ENCODE assay signal across 26 mouse cellular contexts in the genomic region with DNA sequence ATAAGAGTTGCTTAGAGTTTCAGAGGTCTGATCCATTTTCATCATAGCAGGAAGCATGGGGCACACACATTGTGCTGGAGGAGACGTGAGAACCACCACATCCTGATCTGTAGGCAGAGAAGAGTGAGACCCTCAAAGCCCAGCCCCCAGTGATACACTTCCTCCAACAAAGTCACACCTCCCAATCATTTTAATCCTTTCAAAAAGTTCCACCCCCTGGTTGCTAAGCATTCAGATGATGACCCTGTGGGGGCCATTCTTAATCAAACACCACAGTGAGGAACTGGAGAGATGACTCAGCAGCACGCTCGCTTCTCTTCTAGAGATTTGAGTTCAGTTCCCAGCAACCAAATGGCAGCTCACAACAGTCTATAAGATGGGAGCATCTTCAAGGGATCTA. TPM values are rescaled to one million over a fixed set of nuclear protein-coding genes. Genes with fewer than 3 reads are reported as not detected.
DNase-seq lines count a peak whose midpoint lies in the region; ATAC-seq and TF ChIP-seq lines count a peak whose summit lies in the region.
"Had no signal": no experiment of that assay in that cellular context is flagged by ENCODE, and none has a peak within 500 bp of the region (broad histone marks: within the 10 kb centered on the region; RNA-seq: fewer than 3 reads in every experiment).

No protein-coding gene starts in this region.

- DNase-seq in CH12.LX (ENCODE audit: extremely low read depth) (peak; percentile 16), MEL-GATA-1-ER (ENCODE audit: extremely low read depth, low read depth) (peak; percentile 64)
- DNase-seq in left cerebral cortex, adult 8-10 months (ENCODE audit: low spot score in 2 of 2) = no peak
- no peak for DNase-seq in c-Kit-positive CD71-positive TER-119-positive erythroid progenitor cells, embryonic 14.5 days (ENCODE audit: low spot score)
- no peak for DNase-seq in heart, postnatal 10 days
- DNase-seq: adrenal gland, adult 8-10 months; adrenal gland, postnatal 14 days; adrenal gland, postnatal 36 days; B cell, adult 2 months; cerebellum, adult 11 months; cerebellum, adult 18-20 months; cerebellum, adult 8-10 months; cerebellum, adult 9-11 months; cerebellum, postnatal 14 days; embryo, embryonic 11 days had no signal

- peaks cover 4% of the 10 kb centered on the region for H3K27me3 ChIP-seq in CH12.LX (replicated peaks)
- H3K27me3 ChIP-seq: embryonic facial prominence, embryonic 15.5 days had no signal

- H3K79me2 ChIP-seq in CH12.LX (replicated peaks; ENCODE audit: control insufficient read depth, extremely low read depth, insufficient read depth, poor library complexity, severe bottlenecking) = no peaks in the 10 kb centered on the region

- no peak overlapping the region for H3K4me2 ChIP-seq in CH12.LX (ENCODE audit: insufficient read depth, low read depth, poor library complexity, severe bottlenecking)
- H3K4me2 ChIP-seq: embryonic facial prominence, embryonic 13.5 days; embryonic facial prominence, embryonic 15.5 days; forebrain, embryonic 12.5 days had no signal

- intact Hi-C loops in heart, postnatal 10 days (cut with DNase I) = no loop called here

- no peak for TF ChIP-seq POLR2A in CH12.LX (IDR thresholded peaks at IDR 0.05; ENCODE audit: low read depth, low read length)

- dilution Hi-C loops in CH12.LX (cut with MboI; ENCODE audit: extremely low pct_ligation_motif_present, extremely low pct_unique_long_range_greater_than_20kb, low sequenced_read_pairs) = no loop called here

- H3K9me3 ChIP-seq in CH12.LX (replicated peaks; ENCODE audit: low read length) = no peaks in the 10 kb centered on the region
- H3K9me3 ChIP-seq: embryonic facial prominence, embryonic 13.5 days; embryonic facial prominence, embryonic 15.5 days; forebrain, embryonic 10.5 days; forebrain, embryonic 12.5 days had no signal

- TF ChIP-seq CTCF in CH12.LX (conservative IDR thresholded peaks at IDR 0.05 in 1 of 2, IDR thresholded peaks at IDR 0.05 in 1 of 2; ENCODE audit: low read depth in 2 of 2, low read length in 2 of 2) = no peak

- H3K4me3 ChIP-seq in CH12.LX (replicated peaks in 1 of 3; ENCODE audit: low read depth in 2 of 3, low read length in 2 of 3, poor library complexity in 1 of 3) = no peak overlapping the region
- H3K4me3 ChIP-seq: embryonic facial prominence, embryonic 13.5 days; embryonic facial prominence, embryonic 15.5 days; erythroblast, embryonic 14.5 days; forebrain, embryonic 10.5 days; forebrain, embryonic 12.5 days had no signal

- no peaks in the 10 kb centered on the region for H3K36me3 ChIP-seq in CH12.LX (replicated peaks in 1 of 2; ENCODE audit: control insufficient read depth in 1 of 2, insufficient read depth in 1 of 2, low read length in 1 of 2)
- H3K36me3 ChIP-seq: embryonic facial prominence, embryonic 13.5 days; embryonic facial prominence, embryonic 15.5 days; forebrain, embryonic 10.5 days; forebrain, embryonic 12.5 days had no signal

- in situ Hi-C loops in CH12.LX (cut with MboI; ENCODE audit: low pct_ligation_motif_present, low pct_unique_long_range_greater_than_20kb, low sequenced_read_pairs) = no loop called here

- TF ChIP-seq RAD21 in CH12.LX (IDR thresholded peaks at IDR 0.05; ENCODE audit: low read depth, low read length) = no peak

- no peak for TF ChIP-seq EP300 in CH12.LX (IDR thresholded peaks at IDR 0.05; ENCODE audit: low read length)

- H3K27ac ChIP-seq in CH12.LX (ENCODE audit: insufficient read depth, low read depth) = no peak overlapping the region
- H3K27ac ChIP-seq: embryonic facial prominence, embryonic 13.5 days; embryonic facial prominence, embryonic 15.5 days; forebrain, embryonic 10.5 days; forebrain, embryonic 12.5 days had no signal

- ATAC-seq in common myeloid progenitor, adult 5-6 weeks (replicated peaks; ENCODE audit: low read depth, poor library complexity, severe bottlenecking) = 0 out of 2 replicates have a peak, but pooled peaks have one; percentile 39
- no peak for ATAC-seq in megakaryocyte, adult 5-6 weeks (ENCODE audit: poor library complexity, severe bottlenecking)
- ATAC-seq: activated CD4-positive, CD25-positive, alpha-beta regulatory T cell, adult 4 months; CD4-positive, CD25-positive, alpha-beta regulatory T cell, adult 4 months; forebrain, embryonic 14.5 days; forebrain, embryonic 16.5 days had no signal

- no peak overlapping the region for H3K9ac ChIP-seq in CH12.LX (ENCODE audit: insufficient read depth, low read depth)
- H3K9ac ChIP-seq: embryonic facial prominence, embryonic 13.5 days; embryonic facial prominence, embryonic 15.5 days; forebrain, embryonic 12.5 days had no signal

- H3K4me1 ChIP-seq in CH12.LX (ENCODE audit: control insufficient read depth in 1 of 2, insufficient read depth in 2 of 2) = peaks cover 0 to 5% of the 10 kb centered on the region in 2 experiments; a peak in 1 of 4 replicates
- H3K4me1 ChIP-seq: embryonic facial prominence, embryonic 13.5 days; embryonic facial prominence, embryonic 15.5 days; forebrain, embryonic 10.5 days; forebrain, embryonic 12.5 days had no signal

TF ChIP-seq in CH12.LX, 34 proteins besides CTCF, POLR2A, EP300 and RAD21:
- no peak for TF ChIP-seq KAT2A (IDR thresholded peaks at IDR 0.05; ENCODE audit: insufficient replicate concordance, low read length)
- no peak for TF ChIP-seq GABPA (IDR thresholded peaks at IDR 0.05; ENCODE audit: insufficient replicate concordance, low read depth, low read length)
- TF ChIP-seq TBP (conservative IDR thresholded peaks at IDR 0.05; ENCODE audit: low read depth, low read length) = no peak
- no peak for TF ChIP-seq IRF4 (IDR thresholded peaks at IDR 0.05; ENCODE audit: low read depth, low read length)
- no peak for TF ChIP-seq SIN3A (IDR thresholded peaks at IDR 0.05; ENCODE audit: low read length)
- no peak for TF ChIP-seq HCFC1 (IDR thresholded peaks at IDR 0.05; ENCODE audit: low read depth, low read length)
- TF ChIP-seq MAFK (IDR thresholded peaks at IDR 0.05; ENCODE audit: insufficient replicate concordance, low read length) = no peak
- TF ChIP-seq UBTF (IDR thresholded peaks at IDR 0.05; ENCODE audit: low read depth, low read length) = no peak
- no peak for TF ChIP-seq JUN (IDR thresholded peaks at IDR 0.05; ENCODE audit: insufficient read depth, low read depth, low read length)
- no peak for TF ChIP-seq MAX (IDR thresholded peaks at IDR 0.05; ENCODE audit: low read length)
- TF ChIP-seq PAX5 (IDR thresholded peaks at IDR 0.05; ENCODE audit: low read length) = no peak
- TF ChIP-seq MAZ (IDR thresholded peaks at IDR 0.05; ENCODE audit: low read depth, low read length) = no peak
- no peak for TF ChIP-seq NRF1 (IDR thresholded peaks at IDR 0.05; ENCODE audit: low read depth, low read length)
- TF ChIP-seq RCOR1 (conservative IDR thresholded peaks at IDR 0.05; ENCODE audit: low read depth, low read length) = no peak
- no peak for TF ChIP-seq TCF12 (IDR thresholded peaks at IDR 0.05; ENCODE audit: low read depth, low read length)
- no peak for TF ChIP-seq ZKSCAN1 (IDR thresholded peaks at IDR 0.05; ENCODE audit: borderline replicate concordance, low read depth, low read length)
- no peak for TF ChIP-seq SMC3 (IDR thresholded peaks at IDR 0.05; ENCODE audit: low read depth, low read length)
- no peak for TF ChIP-seq ELF1 (IDR thresholded peaks at IDR 0.05; ENCODE audit: low read depth, low read length)

RNA-seq across cellular contexts. Expression of gene Dcaf10, which starts 9.4 kb away (rescaled TPM):
- total RNA-seq in CH12.LX (2012; rRNA removed) = 6.8 and 8.7 TPM in 2 replicates
- 11.5 and 11.6 TPM in 2 replicates for total RNA-seq in CH12.LX (2014; rRNA removed)
- 11.1 and 12.2 TPM in 2 replicates for polyA plus RNA-seq in CH12.LX (2012; ENCODE audit: insufficient read length, low read depth)
- 9.7 and 12.0 TPM in 2 replicates for total RNA-seq in common myeloid progenitor, adult 5-6 weeks (2017)
- total RNA-seq in left cerebral cortex, adult 8-10 months (2022) = 10 to 100 TPM; 15.8 to 18.4 (median 16.3) TPM
- 10 to 100 TPM; 19.8 to 21.0 TPM for total RNA-seq in heart, postnatal 10 days (2021)
- total RNA-seq in megakaryocyte, adult 5-6 weeks (2015) = 16.8 and 19.6 TPM in 2 replicates
- 10.0 and 11.7 TPM in 2 replicates for total RNA-seq in megakaryocyte, adult 5-6 weeks (2017)

RNA-seq across cellular contexts. Expression of gene Exosc3, which starts 10.1 kb away (rescaled TPM):
- total RNA-seq in CH12.LX (2012; rRNA removed) = 165 and 176 TPM in 2 replicates
- total RNA-seq in CH12.LX (2014; rRNA removed) = 213 and 222 TPM in 2 replicates
- polyA plus RNA-seq in CH12.LX (2012; ENCODE audit: insufficient read length, low read depth) = 255 and 317 TPM in 2 replicates
- 179 and 214 TPM in 2 replicates for total RNA-seq in common myeloid progenitor, adult 5-6 weeks (2017)
- 10 to 100 TPM; 12.0 to 16.8 (median 13.5) TPM for total RNA-seq in left cerebral cortex, adult 8-10 months (2022)
- 10 to 100 TPM; 11.2 to 16.9 TPM for total RNA-seq in heart, postnatal 10 days (2021)
- total RNA-seq in megakaryocyte, adult 5-6 weeks (2015) = 50.9 and 54.3 TPM in 2 replicates
- 100 and 103 TPM in 2 replicates for total RNA-seq in megakaryocyte, adult 5-6 weeks (2017)

RNA-seq across cellular contexts. Expression of gene Trmt10b, which starts 35.5 kb away (rescaled TPM):
- 6.2 and 7.6 TPM in 2 replicates for total RNA-seq in CH12.LX (2012; rRNA removed)
- total RNA-seq in CH12.LX (2014; rRNA removed) = 9.5 and 11.5 TPM in 2 replicates
- 13.4 and 20.5 TPM in 2 replicates for polyA plus RNA-seq in CH12.LX (2012; ENCODE audit: insufficient read length, low read depth)
- total RNA-seq in common myeloid progenitor, adult 5-6 weeks (2017) = 11.9 and 23.7 TPM in 2 replicates
- 10 to 100 TPM; 15.0 to 20.7 (median 16.7) TPM for total RNA-seq in left cerebral cortex, adult 8-10 months (2022)
- total RNA-seq in heart, postnatal 10 days (2021) = 1 to 10 TPM; 4.9 to 6.1 TPM
- 5.8 and 11.3 TPM in 2 replicates for total RNA-seq in megakaryocyte, adult 5-6 weeks (2015)
- 15.9 and 16.2 TPM in 2 replicates for total RNA-seq in megakaryocyte, adult 5-6 weeks (2017)

Comparison
In these comparisons a context has a peak if more than half of its experiments do, and no peak if none do; other contexts are left out.
1. DNase-seq: peak in CH12.LX (single experiment) and MEL-GATA-1-ER (single experiment); none in left cerebral cortex, adult 8-10 months (0 of 2), c-Kit-positive CD71-positive TER-119-positive erythroid progenitor cells, embryonic 14.5 days (single experiment) and heart, postnatal 10 days (0 of 2).